Mouse (Mus musculus): Measurements from ENCODE around the gene Tbc1d14. TPM values are rescaled to one million over a fixed set of nuclear protein-coding genes. Genes with fewer than 3 reads are reported as not detected.

The Tbc1d14 gene
- polyA plus RNA-seq (2017; shearing (Covaris generic)), result 10 to 100 TPM; 52.2 to 57.6 TPM

GRCm38 (mm10) chr5:36593176-36593575 lies at the start of gene Tbc1d14:
Gene Tbc1d14, minus strand, starts transcription at chr5:36593276.
- no peak for ATAC-seq

- no peak for ATAC-seq
Measured at GRCm38 (mm10) chr5:36625612-36626011, 32.5 kb upstream of the Tbc1d14 start.

- ATAC-seq, result no peak
Measured at GRCm38 (mm10) chr5:36623670-36624069, 30.6 kb upstream of the Tbc1d14 start.

GRCm38 (mm10) chr5:36621058-36621449 lies 28.0 kb upstream of the Tbc1d14 start:
- no peak for ATAC-seq

GRCm38 (mm10) chr5:36620409-36621057 lies 27.5 kb upstream of the Tbc1d14 start:
- ATAC-seq, result no peak

GRCm38 (mm10) chr5:36618890-36619289 lies 25.8 kb upstream of the Tbc1d14 start:
- ATAC-seq, result no peak

- ATAC-seq, result no peak
Measured at GRCm38 (mm10) chr5:36618356-36618755, 25.3 kb upstream of the Tbc1d14 start.

- no peak for ATAC-seq
Measured at GRCm38 (mm10) chr5:36614124-36614523, 21.0 kb upstream of the Tbc1d14 start.

- no peak for ATAC-seq
Measured at GRCm38 (mm10) chr5:36608939-36609499, 15.9 kb upstream of the Tbc1d14 start.

- no peak for ATAC-seq
Measured at GRCm38 (mm10) chr5:36603031-36603430, 10.0 kb upstream of the Tbc1d14 start.

- ATAC-seq, result no peak
Measured at GRCm38 (mm10) chr5:36602028-36602427, 9.0 kb upstream of the Tbc1d14 start.

- no peak for ATAC-seq
Measured at GRCm38 (mm10) chr5:36601492-36601891, 8.4 kb upstream of the Tbc1d14 start.

- no peak for ATAC-seq
Measured at GRCm38 (mm10) chr5:36598883-36599282, 5.8 kb upstream of the Tbc1d14 start.

- no peak for ATAC-seq
Measured at GRCm38 (mm10) chr5:36597653-36598052, 4.6 kb upstream of the Tbc1d14 start.

GRCm38 (mm10) chr5:36596225-36596624 lies 3.1 kb upstream of the Tbc1d14 start:
- no peak for ATAC-seq

- ATAC-seq, result no peak
Measured at GRCm38 (mm10) chr5:36595115-36595514, 2.0 kb upstream of the Tbc1d14 start.

GRCm38 (mm10) chr5:36594344-36594743 lies 1.3 kb upstream of the Tbc1d14 start:
- ATAC-seq, result no peak

GRCm38 (mm10) chr5:36590499-36590920 lies 2.6 kb downstream of the Tbc1d14 start:
- no peak for ATAC-seq

- no peak for ATAC-seq
Measured at GRCm38 (mm10) chr5:36584299-36584698, 8.8 kb downstream of the Tbc1d14 start.

- peak; percentile 95 for ATAC-seq
Measured at GRCm38 (mm10) chr5:36581924-36582642, 11.0 kb downstream of the Tbc1d14 start.

GRCm38 (mm10) chr5:36581259-36581923 lies 11.7 kb downstream of the Tbc1d14 start:
- no peak for ATAC-seq

GRCm38 (mm10) chr5:36579967-36580366 lies 13.1 kb downstream of the Tbc1d14 start:
- no peak for ATAC-seq

GRCm38 (mm10) chr5:36578982-36579381 lies 14.1 kb downstream of the Tbc1d14 start:
- ATAC-seq, result no peak
